Mouse (Mus musculus) brain, embryonic 14.5 days (tissue): ENCODE results near the gene Gm10203. TPM values are rescaled to one million over a fixed set of nuclear protein-coding genes. Genes with fewer than 3 reads are reported as not detected.

Experiments
- DNase-seq: peaks from one replicate; pipeline ENCODE4 v3.0.0-alpha.2; 2011; ENCODE audit warnings: low read depth
- CTCF ChIP-seq: fragments of 200-500 bp; IDR thresholded peaks from 2 replicates; pipeline ENCODE4 v1.5.1; 2012; ENCODE audit warnings: inconsistent platforms, mild to moderate bottlenecking, moderate library complexity, borderline replicate concordance; ENCODE audit not compliant: insufficient read depth, insufficient read length; ENCODE audit errors: extremely low read depth
- POLR2A ChIP-seq: fragments of 200-500 bp; IDR thresholded peaks from 2 replicates; pipeline ENCODE4 v1.6.1; 2012; ENCODE audit warnings: mild to moderate bottlenecking, inconsistent platforms, borderline replicate concordance; ENCODE audit not compliant: poor library complexity, insufficient read depth, insufficient read length, severe bottlenecking; ENCODE audit errors: extremely low read depth
- polyA plus RNA-seq: library from polyadenylated mRNA; depleted of rRNA; stranded (reverse); fragments of >200 nt; gene quantifications from 2 replicates; pipeline ENCODE4 v1.2.3, GENCODE M21; 2012

The Gm10203 gene
- polyA plus RNA-seq, 1 experiment: not detected

DNA sequence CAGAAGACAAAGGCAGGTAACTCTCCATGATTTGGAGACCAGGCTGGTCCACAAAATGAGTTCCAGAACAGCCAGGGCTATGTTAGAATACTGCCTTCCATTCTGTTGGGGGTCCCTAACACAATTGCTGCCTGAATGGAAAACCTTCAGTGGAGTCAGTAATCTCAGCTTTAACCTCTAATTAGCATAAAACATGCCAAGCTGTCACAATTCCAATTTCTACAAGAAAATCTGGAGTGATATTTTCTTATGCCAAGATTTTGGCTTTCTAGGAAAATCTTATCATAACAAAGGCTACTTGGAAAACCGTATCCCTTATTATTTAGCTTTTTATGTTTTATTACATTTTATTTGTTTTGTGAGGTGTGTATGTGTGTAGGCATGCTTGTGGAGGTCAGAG, 26.5 kb upstream of the Gm10203 start:
- DNase-seq: peak; percentile 58
- TF ChIP-seq CTCF: no peak
- no peak for TF ChIP-seq POLR2A

DNA sequence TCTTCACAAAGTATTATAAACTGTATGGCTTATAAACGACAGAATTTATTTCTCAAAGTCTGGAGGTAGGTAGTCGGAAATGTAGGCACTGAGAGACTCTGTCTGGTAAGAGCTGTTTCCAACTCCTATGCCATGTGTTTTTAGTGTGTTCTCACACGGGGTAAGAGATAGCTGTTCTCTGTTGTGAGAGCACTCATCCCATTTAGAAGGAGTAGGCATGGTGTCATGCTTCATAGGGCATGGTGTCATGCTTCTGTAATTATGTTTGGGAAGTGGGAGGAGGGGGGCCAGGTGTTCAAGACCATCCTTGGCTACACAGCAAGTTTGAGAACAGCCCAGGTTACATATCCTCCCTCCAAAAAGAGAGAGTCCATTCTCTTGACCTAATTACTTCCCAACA, 22.4 kb upstream of the Gm10203 start:
- no peak for TF ChIP-seq POLR2A
- TF ChIP-seq CTCF: no peak
- no peak for DNase-seq

DNA sequence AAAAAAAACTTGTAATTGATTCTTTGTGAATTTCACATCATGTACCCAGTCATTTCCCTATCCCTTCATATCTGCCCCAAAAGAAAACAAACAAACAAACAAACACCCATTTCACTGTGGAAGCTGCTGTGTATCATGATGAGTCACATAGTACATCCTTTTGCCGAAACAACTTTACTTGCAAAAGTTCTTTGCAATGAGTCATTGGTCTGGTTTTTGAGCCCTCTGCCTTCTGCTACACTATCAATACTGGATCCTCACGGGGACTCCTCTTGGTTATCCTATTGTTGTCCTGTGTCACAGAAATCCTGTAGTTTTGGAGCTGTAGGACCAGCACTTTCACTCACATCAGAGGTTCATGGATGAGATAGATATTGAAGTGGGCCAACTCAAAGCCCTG, 21.1 kb upstream of the Gm10203 start:
- no peak for DNase-seq
- TF ChIP-seq POLR2A (no peak), CTCF (no peak)

DNA sequence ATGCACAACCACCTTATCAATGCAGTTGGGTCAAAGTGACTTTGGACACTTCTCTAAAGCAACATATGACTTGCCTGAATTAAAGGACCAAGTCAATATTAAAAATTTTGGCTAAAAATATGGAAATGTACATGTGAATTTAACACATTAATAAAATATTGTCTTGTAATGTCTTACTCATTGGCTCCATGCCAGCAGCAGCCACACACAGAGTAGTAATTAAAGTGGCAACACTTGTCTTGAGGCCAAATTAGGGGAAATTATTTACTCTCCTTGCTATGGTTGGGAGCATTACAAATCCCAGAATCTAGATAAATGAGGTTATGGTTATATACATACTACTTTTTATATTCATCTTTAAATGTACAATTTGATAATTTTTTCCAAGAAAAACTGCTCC, 13.0 kb upstream of the Gm10203 start:
- TF ChIP-seq POLR2A (no peak), CTCF (no peak)
- DNase-seq: peak; percentile 32

DNA sequence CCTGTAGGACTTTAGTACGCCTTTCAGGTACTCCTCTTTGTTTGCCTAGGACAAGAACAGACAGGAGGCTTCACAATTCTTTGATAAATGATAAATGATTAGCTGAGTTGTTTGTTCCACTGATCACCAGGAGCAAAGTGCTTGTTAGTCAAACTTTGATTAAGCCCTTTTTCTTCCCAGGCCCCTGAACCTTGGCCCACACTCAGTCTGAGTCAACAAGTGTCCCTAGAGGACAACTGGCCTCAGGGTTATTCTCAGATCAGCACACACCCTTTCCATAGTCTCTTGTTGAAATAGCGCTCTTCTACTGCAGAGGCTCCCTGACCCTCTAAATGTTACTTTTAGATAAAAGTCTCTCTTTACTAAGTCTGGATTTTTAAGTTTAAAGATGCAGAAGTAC, 11.0 kb upstream of the Gm10203 start:
- no peak for TF ChIP-seq CTCF
- no peak for TF ChIP-seq POLR2A
- DNase-seq: no peak

DNA sequence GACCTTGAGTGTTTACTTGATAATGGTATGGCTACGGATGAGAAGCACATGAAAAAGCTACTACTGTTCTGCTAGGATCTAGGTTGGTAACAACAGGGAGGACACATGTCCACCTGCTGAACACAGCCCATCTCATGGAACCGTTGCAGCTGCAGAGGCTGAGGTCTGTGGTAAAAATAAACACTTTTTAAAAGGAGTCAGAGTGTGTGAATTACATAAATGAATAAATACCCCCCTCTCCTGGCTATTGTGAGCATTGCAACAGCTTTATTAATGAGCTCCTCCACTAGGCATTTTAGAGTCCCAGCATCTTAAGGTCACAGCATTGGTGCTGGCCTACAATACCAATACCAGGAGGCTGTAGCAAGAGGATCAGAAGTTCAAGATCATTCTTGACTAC, 10.1 kb upstream of the Gm10203 start:
- DNase-seq: peak; percentile 75
- TF ChIP-seq POLR2A: no peak
- peak; percentile 41; the same call in 1 of the 2 replicates for TF ChIP-seq CTCF

DNA sequence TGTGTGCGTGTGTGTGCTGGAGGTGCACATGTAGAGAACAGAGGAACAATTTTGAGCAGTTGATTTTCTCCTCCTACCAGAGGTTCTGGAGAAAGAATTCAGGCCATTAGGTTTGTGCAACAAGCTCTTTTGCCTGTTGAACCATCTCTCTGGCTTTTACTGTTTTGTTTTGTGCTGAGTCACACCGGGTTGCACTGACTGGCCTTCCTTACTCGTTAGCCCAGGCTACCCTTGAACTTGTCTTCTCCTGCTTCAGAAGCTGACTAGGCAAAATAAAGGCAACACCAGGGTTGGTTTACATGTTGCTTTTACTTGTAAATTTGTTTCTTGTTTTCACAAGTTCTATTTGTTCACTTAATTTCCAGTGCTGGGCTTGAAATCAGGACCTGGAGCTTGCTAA, 6.9 kb upstream of the Gm10203 start:
- no peak for TF ChIP-seq POLR2A
- no peak for TF ChIP-seq CTCF
- no peak for DNase-seq

DNA sequence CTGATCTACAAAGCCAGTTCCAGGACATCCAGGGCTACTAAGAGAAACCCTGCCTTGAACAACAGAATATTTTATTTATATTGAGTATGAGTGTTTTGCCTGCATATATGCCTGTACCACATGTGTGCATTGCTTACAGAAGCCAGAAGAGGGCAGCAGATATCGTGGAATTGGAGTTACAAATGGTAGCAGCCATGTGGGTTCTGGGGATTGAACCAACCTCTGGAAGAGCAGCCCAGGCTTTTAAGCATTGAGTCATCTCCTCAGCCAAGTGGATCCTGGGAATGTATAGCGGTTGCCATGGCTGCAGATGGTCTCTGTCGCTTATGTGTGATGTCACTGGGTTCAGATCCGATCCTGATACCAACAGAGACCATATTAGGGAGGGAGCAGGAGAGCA, 3.3 kb upstream of the Gm10203 start:
- TF ChIP-seq POLR2A (no peak), CTCF (peak; percentile 46; the same call in 1 of the 2 replicates)
- DNase-seq: peak; percentile 41

DNA sequence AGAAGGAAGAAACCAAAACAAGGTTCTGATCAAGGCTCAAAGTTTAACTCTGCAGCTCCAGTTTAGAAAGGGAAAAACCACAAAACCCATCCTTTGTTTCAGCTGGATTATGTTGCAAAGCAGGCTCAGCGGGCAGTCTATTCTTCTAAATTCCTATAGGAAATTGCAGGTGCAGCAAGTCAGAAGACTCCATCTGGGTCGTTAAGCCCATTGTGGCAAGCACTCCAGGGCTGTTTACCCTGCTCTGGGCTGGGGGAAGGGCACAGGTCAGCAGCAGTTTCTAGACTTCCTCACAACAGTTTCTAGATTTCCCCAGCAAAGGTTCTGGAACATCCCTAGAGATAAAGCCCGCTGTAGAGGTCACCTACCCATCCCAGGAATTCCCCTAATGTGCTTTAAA, 1.1 kb downstream of the Gm10203 start:
- DNase-seq: no peak
- TF ChIP-seq CTCF (no peak), POLR2A (no peak)

DNA sequence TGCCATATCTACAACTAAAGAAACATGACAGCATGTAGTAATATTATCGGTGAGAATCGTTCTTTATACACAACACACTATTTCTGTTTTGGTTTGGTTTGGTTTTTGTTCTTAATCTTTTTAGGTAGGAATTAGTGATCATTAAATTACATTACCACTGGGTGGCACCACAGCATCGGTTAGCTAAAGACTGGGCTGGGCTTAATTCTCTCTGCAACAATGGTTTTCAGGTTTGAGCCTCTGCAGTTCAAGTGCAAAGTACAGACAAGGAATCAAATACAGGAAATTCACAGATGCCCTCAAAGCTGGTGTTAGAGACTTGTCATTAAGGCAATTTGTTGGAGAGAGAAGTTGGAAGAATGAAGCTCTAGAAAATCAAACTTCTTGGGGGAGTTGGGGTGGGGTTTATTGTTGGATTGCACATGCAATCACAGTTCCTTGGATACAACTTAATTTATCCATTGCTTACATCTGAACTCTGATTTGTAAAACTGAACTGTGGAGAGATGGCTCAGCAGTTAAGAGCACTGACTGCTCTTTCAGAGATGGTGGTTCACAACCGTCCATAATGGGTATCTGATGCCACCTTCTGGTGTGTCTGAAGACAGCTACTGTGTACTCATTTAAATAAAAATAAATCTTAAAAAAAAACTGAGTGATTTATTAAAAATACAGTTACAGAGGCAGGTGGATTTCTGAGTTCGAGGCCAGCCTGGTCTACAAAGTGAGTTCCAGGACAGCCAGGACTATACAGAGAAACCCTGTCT, 2.5 kb downstream of the Gm10203 start:
- TF ChIP-seq CTCF: peak; percentile 60; the same call in 1 of the 2 replicates
- no peak for TF ChIP-seq POLR2A
- peak; percentile 87 for DNase-seq

GRCm38 (mm10) chr6:149134391-149135150, 4.6 kb downstream of the Gm10203 start:
- DNase-seq: no peak
- no peak for TF ChIP-seq POLR2A
- no peak for TF ChIP-seq CTCF

DNA sequence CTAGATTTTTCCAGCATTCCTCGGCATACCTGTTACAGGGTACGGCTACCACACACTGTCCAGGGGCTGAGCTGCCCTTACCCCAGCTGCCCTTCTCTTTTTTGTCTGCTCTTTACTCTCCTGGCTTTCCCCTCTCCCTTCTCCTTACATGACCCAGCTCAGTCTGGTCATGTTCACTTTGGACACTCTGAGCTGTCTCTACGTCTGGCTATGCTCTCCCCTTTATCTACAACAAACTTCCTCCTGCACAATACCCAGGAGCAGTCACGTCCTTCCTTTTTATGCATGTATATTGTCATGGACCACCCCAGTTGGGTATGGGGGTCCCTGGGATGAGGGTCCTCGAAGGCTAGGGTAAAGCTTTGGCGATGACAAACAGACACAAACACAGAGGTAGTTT, 5.7 kb downstream of the Gm10203 start:
- no peak for DNase-seq
- no peak for TF ChIP-seq CTCF
- TF ChIP-seq POLR2A: no peak

- DNase-seq: no peak
- TF ChIP-seq POLR2A (no peak), CTCF (no peak)
Observed at GRCm38 (mm10) chr6:149137936-149138335, 8.0 kb downstream of the Gm10203 start.
